Comparison of ENCODE assay signal across 11 mouse cellular contexts in genomic region chr1:182021691-182022299, GRCm38 (mm10). TPM values are rescaled to one million over a fixed set of nuclear protein-coding genes. Genes with fewer than 3 reads are reported as not detected.
DNase-seq lines count a peak whose midpoint lies in the region; ATAC-seq and TF ChIP-seq lines count a peak whose summit lies in the region.
"Had no signal": no experiment of that assay in that cellular context is flagged by ENCODE, and none has a peak within 500 bp of the region (broad histone marks: within the 10 kb centered on the region; RNA-seq: fewer than 3 reads in every experiment).

No protein-coding gene starts in this region.

- H3K4me1 ChIP-seq in kidney, embryonic 14.5 days (ENCODE audit: control insufficient read depth, insufficient read depth, low read length): peaks cover 6% of the 10 kb centered on the region; the same call in 1 of the 2 replicates

- 83% methylated on average over 6 of the region's 6 CpGs for WGBS in kidney, embryonic 14.5 days

- H3K27ac ChIP-seq in kidney, embryonic 14.5 days (ENCODE audit: low read depth, low read length): no peak overlapping the region
- H3K27ac ChIP-seq in left cerebral cortex, adult 2 months: no peak overlapping the region

- no peak for ATAC-seq in kidney, embryonic 14.5 days (ENCODE audit: low FRiP score, low TSS enrichment)
- no peak for ATAC-seq in erythroblast, adult 5-6 weeks (replicated peaks; ENCODE audit: low FRiP score, poor library complexity, severe bottlenecking)
- ATAC-seq: forebrain, embryonic 14.5 days had no signal

- H3K9ac ChIP-seq in kidney, embryonic 14.5 days (ENCODE audit: low read depth, low read length): no peak overlapping the region
- H3K9ac ChIP-seq: limb, embryonic 15.5 days had no signal

- no peak overlapping the region for H3K4me2 ChIP-seq in kidney, embryonic 14.5 days (replicated peaks; ENCODE audit: low read depth, low read length)

- no peaks in the 10 kb centered on the region for H3K9me3 ChIP-seq in kidney, embryonic 14.5 days (ENCODE audit: control insufficient read depth, low read length)
- H3K9me3 ChIP-seq: limb, embryonic 15.5 days had no signal

- TF ChIP-seq CTCF in brain, embryonic 14.5 days (IDR thresholded peaks at IDR 0.05; ENCODE audit: borderline replicate concordance, extremely low read depth, insufficient read depth, insufficient read length): no peak
- TF ChIP-seq CTCF in left cerebral cortex, adult 2 months (IDR thresholded peaks at IDR 0.05): no peak

- intact Hi-C loops in gastrocnemius, postnatal 14 days (cut with DNase I; ENCODE audit: low total_unique reads): no loop called here
- intact Hi-C loops in left cerebral cortex, adult 2 months (cut with DNase I): loop anchor here (2.0 to 5.0 kb wide), 2 partner anchors 65 to 321 kb away; partner anchors contain the start of gene Fbxo28

- DNase-seq in gastrocnemius, adult 18-20 months (ENCODE audit: low spot score): peak; percentile 12
- no peak for DNase-seq in gastrocnemius, postnatal 14 days
- peak; percentile 48 for DNase-seq in kidney, adult 9 months
- DNase-seq in brain, embryonic 14.5 days (ENCODE audit: low read depth): peak; percentile 21
- DNase-seq in lung, postnatal 25 days (ENCODE audit: low spot score): peak; percentile 37
- no peak for DNase-seq in left cerebral cortex, adult 2 months (ENCODE audit: extremely low spot score in 1 of 2, low spot score in 2 of 2)
- DNase-seq: spleen, adult 18-20 months had no signal

- no peaks in the 10 kb centered on the region for H3K36me3 ChIP-seq in kidney, embryonic 14.5 days (ENCODE audit: control insufficient read depth, insufficient read depth, low read length)
- H3K36me3 ChIP-seq: limb, embryonic 15.5 days had no signal

- H3K4me3 ChIP-seq in kidney, embryonic 14.5 days (ENCODE audit: low read length): no peak overlapping the region
- H3K4me3 ChIP-seq in left cerebral cortex, adult 2 months: no peak overlapping the region

- no peaks in the 10 kb centered on the region for H3K27me3 ChIP-seq in kidney, embryonic 14.5 days (ENCODE audit: control insufficient read depth, insufficient read depth, low read length)
- H3K27me3 ChIP-seq: limb, embryonic 15.5 days had no signal

- TF ChIP-seq POLR2A in brain, embryonic 14.5 days (IDR thresholded peaks at IDR 0.05; ENCODE audit: borderline replicate concordance, extremely low read depth, insufficient read depth, insufficient read length, poor library complexity, severe bottlenecking): no peak

RNA-seq across cellular contexts. Expression of gene Enah, which starts 2.0 kb away (rescaled TPM):
- total RNA-seq in gastrocnemius, adult 18-20 months (2021): 100 to 1,000 TPM in 1 of 2 experiments, 10 to 100 TPM in 1; 45.0 to 176 TPM
- total RNA-seq in gastrocnemius, postnatal 14 days (2021): 100 to 1,000 TPM in 1 of 2 experiments, 10 to 100 TPM in 1; 57.5 to 119 TPM
- 25.6 and 28.8 TPM in 2 replicates for polyA plus RNA-seq in kidney, embryonic 14.5 days (2014; fragmentation: Nextera tagmentation; extraction: Ambion mirVana)
- polyA plus RNA-seq in brain, embryonic 14.5 days (2012; rRNA removed): 79.5 and 122 TPM in 2 replicates
- total RNA-seq in erythroblast, adult 5-6 weeks (2015; ENCODE audit: low replicate concordance): 0.21 TPM in 1 of 2 replicates, not detected in the other
- 0.77 and 1.1 TPM in 2 replicates for total RNA-seq in erythroblast, adult 5-6 weeks (2017; ENCODE audit: low replicate concordance)
- 100 to 1,000 TPM; 161 to 168 TPM for total RNA-seq in left cerebral cortex, adult 2 months (2021)

Comparison
In these comparisons a context has a peak if more than half of its experiments do, and no peak if none do; other contexts are left out.
1. DNase-seq: peak in gastrocnemius, adult 18-20 months (single experiment), kidney, adult 9 months (single experiment), brain, embryonic 14.5 days (single experiment) and lung, postnatal 25 days (single experiment); none in gastrocnemius, postnatal 14 days (single experiment) and left cerebral cortex, adult 2 months (0 of 2).
2. RNA of gene Enah, which starts 2.0 kb away (total RNA-seq): 45.0 to 176 TPM in gastrocnemius, adult 18-20 months, 161 to 168 TPM in left cerebral cortex, adult 2 months and 57.5 to 119 TPM in gastrocnemius, postnatal 14 days; 0.21 to 1.1 TPM in erythroblast, adult 5-6 weeks; every median in the first group is over 10 times any median in the second.